Mouse (Mus musculus) ES-Bruce4 (cell line): Measurements from ENCODE around the gene Syvn1.

Source experiments
- CTCF ChIP-seq: IDR thresholded peaks from one replicate; pipeline ENCODE4 v1.8.1; 2011; ENCODE audit warnings: low read depth, low read length
- EP300 ChIP-seq: IDR thresholded peaks from 2 replicates; pipeline ENCODE4 v1.6.1; 2011; ENCODE audit warnings: low read depth, low read length; ENCODE audit not compliant: insufficient read depth
- POLR2A ChIP-seq: IDR thresholded peaks from one replicate; pipeline ENCODE4 v1.8.1; 2011; ENCODE audit warnings: low read length; ENCODE audit not compliant: insufficient read depth

- TF ChIP-seq CTCF = no peak
- no peak for TF ChIP-seq POLR2A
- TF ChIP-seq EP300 = peak; percentile 39; the same call in 1 of the 2 replicates
Observed at GRCm38 (mm10) chr19:6076564-6077393, 30.4 kb downstream of the Syvn1 start, which contains the start of gene Vps51.
